Mouse (Mus musculus): ENCODE data around the gene Gm20388. TPM values are rescaled to one million over a fixed set of nuclear protein-coding genes. Genes with fewer than 3 reads are reported as not detected.

Gene Gm20388
- polyA plus RNA-seq, 1 experiment from 2014 or later: 5.3 TPM

DNA sequence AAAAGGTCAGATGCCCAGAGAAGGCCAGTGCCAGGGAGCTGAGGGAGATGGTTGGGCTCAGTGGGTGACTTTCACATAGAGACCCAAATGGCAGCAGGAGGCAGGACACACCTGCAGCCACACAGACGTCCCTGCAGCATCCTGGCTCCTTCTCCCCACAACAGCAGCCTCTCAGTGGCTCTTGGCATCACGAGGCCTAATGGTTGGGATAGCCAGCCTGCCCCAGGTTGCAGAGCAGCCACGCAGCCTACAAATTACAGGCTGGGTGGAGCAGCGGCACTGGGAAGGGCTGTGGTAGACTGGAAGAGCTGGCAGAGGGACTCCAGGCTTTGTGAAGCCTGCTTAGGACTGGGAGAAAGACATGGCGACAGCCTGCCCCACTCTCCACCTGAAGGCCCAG lies 2341.7 kb downstream of the Gm20388 start:
- no peaks in the 10 kb centered on the region for H3K9me3 ChIP-seq (ENCODE audit: control insufficient read depth, low read length)
- no peak overlapping the region for H3K27ac ChIP-seq (ENCODE audit: low read depth, low read length)
- 55% methylated on average over 5 of the region's 5 CpGs for WGBS
- no peak overlapping the region for H3K4me2 ChIP-seq
- peaks cover 22% of the 10 kb centered on the region for H3K27me3 ChIP-seq (replicated peaks; ENCODE audit: control insufficient read depth, insufficient read depth, low read length)
- ATAC-seq (replicated peaks; ENCODE audit: low FRiP score) (no peak), DNase-seq (ENCODE audit: low spot score) (no peak)
- no peaks in the 10 kb centered on the region for H3K36me3 ChIP-seq (ENCODE audit: control insufficient read depth, insufficient read depth, low read length)
- H3K9ac ChIP-seq (ENCODE audit: low read depth, low read length): no peak overlapping the region
- no peaks in the 10 kb centered on the region for H3K4me1 ChIP-seq (replicated peaks; ENCODE audit: control insufficient read depth, insufficient read depth, low read length)
- H3K4me3 ChIP-seq (ENCODE audit: low read depth, low read length): no peak overlapping the region

DNA sequence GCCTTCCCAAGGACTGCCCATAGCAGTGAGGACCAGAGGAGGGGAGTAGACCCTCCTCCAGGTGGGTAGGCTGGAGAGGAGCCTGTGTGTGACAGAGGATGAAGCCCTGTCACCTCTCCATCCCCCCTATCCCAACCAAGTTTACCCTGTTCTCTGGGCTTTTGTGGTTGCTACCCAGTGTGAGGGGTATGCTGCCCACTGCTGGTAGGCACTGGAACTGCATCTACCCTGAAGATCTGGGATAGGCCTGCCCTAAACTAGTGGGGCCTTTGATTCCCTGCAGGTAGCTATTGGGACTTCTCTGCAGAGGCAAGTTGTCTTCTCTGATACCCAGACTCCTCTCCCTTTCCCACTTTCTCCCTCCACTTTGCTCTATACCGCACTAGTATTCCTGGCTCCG lies 2348.7 kb downstream of the Gm20388 start:
- no peak overlapping the region for H3K4me2 ChIP-seq
- 51% methylated on average over 2 of the region's 2 CpGs for WGBS
- no peak overlapping the region for H3K27ac ChIP-seq (ENCODE audit: low read depth, low read length)
- H3K27me3 ChIP-seq (replicated peaks; ENCODE audit: control insufficient read depth, insufficient read depth, low read length): peaks cover 59% of the 10 kb centered on the region
- ATAC-seq (replicated peaks; ENCODE audit: low FRiP score) (no peak), DNase-seq (ENCODE audit: low spot score) (peak; percentile 74)
- H3K36me3 ChIP-seq (ENCODE audit: control insufficient read depth, insufficient read depth, low read length): no peaks in the 10 kb centered on the region
- H3K4me1 ChIP-seq (replicated peaks; ENCODE audit: control insufficient read depth, insufficient read depth, low read length): no peaks in the 10 kb centered on the region
- no peak overlapping the region for H3K4me3 ChIP-seq (ENCODE audit: low read depth, low read length)
- H3K9me3 ChIP-seq (ENCODE audit: control insufficient read depth, low read length): no peaks in the 10 kb centered on the region
- H3K9ac ChIP-seq (ENCODE audit: low read depth, low read length): no peak overlapping the region

DNA sequence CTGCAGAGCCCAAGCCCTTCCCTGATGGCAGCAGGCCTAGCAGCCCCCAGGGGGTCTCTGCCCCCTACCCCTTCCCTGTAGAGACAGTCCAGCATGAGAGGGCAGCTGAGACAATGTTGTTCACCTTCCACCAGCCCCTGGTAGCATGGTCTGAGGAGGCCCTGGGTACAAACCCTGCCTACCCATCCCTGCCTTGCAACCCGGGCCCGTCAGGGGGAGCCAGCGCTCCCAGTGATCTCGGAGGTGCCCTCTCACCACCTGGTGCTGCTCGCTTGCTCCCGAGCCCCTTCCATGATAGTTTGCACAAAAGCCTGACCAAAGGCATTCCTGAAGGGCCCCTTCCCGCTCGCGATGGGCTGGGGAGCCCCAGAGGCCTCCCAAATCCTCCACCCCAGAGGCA lies 2350.1 kb downstream of the Gm20388 start:
- DNase-seq (ENCODE audit: low spot score) (no peak), ATAC-seq (replicated peaks; ENCODE audit: low FRiP score) (no peak)
- Histone ChIP-seq H3K27me3 (replicated peaks; ENCODE audit: control insufficient read depth, insufficient read depth, low read length) (peaks cover 47% of the 10 kb centered on the region), H3K4me3 (ENCODE audit: low read depth, low read length) (no peak overlapping the region), H3K9me3 (ENCODE audit: control insufficient read depth, low read length) (no peaks in the 10 kb centered on the region), H3K4me2 (no peak overlapping the region), H3K27ac (ENCODE audit: low read depth, low read length) (no peak overlapping the region), H3K9ac (ENCODE audit: low read depth, low read length) (no peak overlapping the region), H3K36me3 (ENCODE audit: control insufficient read depth, insufficient read depth, low read length) (no peaks in the 10 kb centered on the region), H3K4me1 (replicated peaks; ENCODE audit: control insufficient read depth, insufficient read depth, low read length) (no peaks in the 10 kb centered on the region)
- WGBS: 60% methylated on average over 9 of the region's 9 CpGs

DNA sequence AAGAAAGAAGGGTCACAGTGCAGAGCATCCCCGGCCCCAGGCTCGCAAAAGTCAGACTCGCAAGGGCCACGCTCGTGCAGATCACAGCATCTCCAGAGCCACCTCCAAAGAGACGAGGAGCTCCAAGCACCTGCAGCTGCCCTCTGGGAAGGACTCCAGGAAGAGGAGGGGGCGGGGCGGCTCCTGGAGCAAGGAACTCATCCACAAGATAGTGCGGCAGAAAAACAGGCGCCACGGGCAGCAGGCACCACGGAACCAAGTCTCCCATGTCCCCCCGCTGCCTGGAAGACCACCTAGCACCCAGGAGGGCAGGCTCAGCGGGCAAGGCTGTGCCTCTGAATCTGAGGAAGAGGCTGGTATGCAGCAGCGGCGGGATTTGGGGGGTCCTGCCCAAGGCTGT lies 2352.2 kb downstream of the Gm20388 start:
- Histone ChIP-seq H3K36me3 (ENCODE audit: control insufficient read depth, insufficient read depth, low read length) (no peaks in the 10 kb centered on the region), H3K9ac (ENCODE audit: low read depth, low read length) (no peak overlapping the region), H3K27me3 (replicated peaks; ENCODE audit: control insufficient read depth, insufficient read depth, low read length) (peaks cover 57% of the 10 kb centered on the region), H3K4me1 (replicated peaks; ENCODE audit: control insufficient read depth, insufficient read depth, low read length) (no peaks in the 10 kb centered on the region), H3K4me3 (ENCODE audit: low read depth, low read length) (no peak overlapping the region), H3K9me3 (ENCODE audit: control insufficient read depth, low read length) (no peaks in the 10 kb centered on the region), H3K4me2 (no peak overlapping the region), H3K27ac (ENCODE audit: low read depth, low read length) (no peak overlapping the region)
- DNase-seq (ENCODE audit: low spot score): no peak
- ATAC-seq (replicated peaks; ENCODE audit: low FRiP score): no peak
- WGBS: 63% methylated on average over 16 of the region's 16 CpGs

DNA sequence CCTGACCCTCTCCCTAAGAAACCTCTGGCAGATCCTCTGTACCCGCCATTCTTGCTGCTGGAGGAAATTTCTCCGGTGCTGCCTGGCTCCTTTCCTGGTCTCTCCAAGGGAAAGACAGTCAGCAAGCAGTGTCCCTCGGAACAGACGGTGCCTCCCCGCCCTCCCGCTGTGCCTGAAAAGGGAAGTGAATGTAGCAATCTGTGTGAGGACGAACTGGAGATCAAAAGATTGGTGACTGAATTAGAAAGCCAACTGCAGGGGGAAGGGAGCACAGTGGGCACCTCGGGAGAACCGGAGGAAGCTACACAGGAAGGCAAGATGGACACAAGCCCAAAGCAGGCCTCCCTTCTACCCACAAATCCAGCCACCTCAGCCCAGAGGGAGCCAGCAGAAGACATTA lies 2353.6 kb downstream of the Gm20388 start:
- no peak for ATAC-seq (replicated peaks; ENCODE audit: low FRiP score)
- no peak overlapping the region for H3K27ac ChIP-seq (ENCODE audit: low read depth, low read length)
- no peaks in the 10 kb centered on the region for H3K36me3 ChIP-seq (ENCODE audit: control insufficient read depth, insufficient read depth, low read length)
- H3K9ac ChIP-seq (ENCODE audit: low read depth, low read length): no peak overlapping the region
- no peak overlapping the region for H3K4me2 ChIP-seq
- H3K9me3 ChIP-seq (ENCODE audit: control insufficient read depth, low read length): no peaks in the 10 kb centered on the region
- whole genome bisulfite sequencing: 26% methylated on average over 9 of the region's 9 CpGs
- no peak for DNase-seq (ENCODE audit: low spot score)
- H3K4me1 ChIP-seq (replicated peaks; ENCODE audit: control insufficient read depth, insufficient read depth, low read length): 0 out of 2 replicates have a peak, but pooled peaks cover 4% of the 10 kb centered on the region
- peaks cover 50% of the 10 kb centered on the region for H3K27me3 ChIP-seq (replicated peaks; ENCODE audit: control insufficient read depth, insufficient read depth, low read length)
- no peak overlapping the region for H3K4me3 ChIP-seq (ENCODE audit: low read depth, low read length)

DNA sequence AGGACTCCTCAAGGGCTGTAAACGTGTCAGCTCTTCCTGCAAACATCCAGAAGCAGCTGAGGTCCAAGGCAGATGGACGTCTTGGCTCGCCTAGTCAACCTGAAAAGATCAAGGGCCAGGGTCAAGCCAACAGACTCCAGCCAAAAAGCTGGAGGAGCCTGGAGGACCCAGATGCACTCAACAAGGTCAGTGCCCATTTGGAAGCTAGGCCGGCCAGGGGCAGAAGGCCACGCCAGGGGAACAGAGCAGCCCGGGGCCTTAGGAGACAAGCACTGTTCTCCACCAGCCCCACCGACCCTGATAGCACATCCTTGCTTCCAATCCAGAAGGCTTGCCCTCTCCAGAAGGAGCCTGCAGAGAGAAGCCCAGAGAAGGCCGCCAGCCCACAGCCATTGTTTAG lies 2354.9 kb downstream of the Gm20388 start:
- Histone ChIP-seq H3K4me2 (no peak overlapping the region), H3K27ac (ENCODE audit: low read depth, low read length) (no peak overlapping the region), H3K36me3 (ENCODE audit: control insufficient read depth, insufficient read depth, low read length) (no peaks in the 10 kb centered on the region), H3K9ac (ENCODE audit: low read depth, low read length) (no peak overlapping the region), H3K9me3 (ENCODE audit: control insufficient read depth, low read length) (no peaks in the 10 kb centered on the region), H3K4me3 (ENCODE audit: low read depth, low read length) (no peak overlapping the region), H3K27me3 (replicated peaks; ENCODE audit: control insufficient read depth, insufficient read depth, low read length) (peaks cover 55% of the 10 kb centered on the region), H3K4me1 (replicated peaks; ENCODE audit: control insufficient read depth, insufficient read depth, low read length) (0 out of 2 replicates have a peak, but pooled peaks cover 4% of the 10 kb centered on the region)
- no peak for ATAC-seq (replicated peaks; ENCODE audit: low FRiP score)
- 84% methylated on average over 8 of the region's 8 CpGs for WGBS
- no peak for DNase-seq (ENCODE audit: low spot score)

DNA sequence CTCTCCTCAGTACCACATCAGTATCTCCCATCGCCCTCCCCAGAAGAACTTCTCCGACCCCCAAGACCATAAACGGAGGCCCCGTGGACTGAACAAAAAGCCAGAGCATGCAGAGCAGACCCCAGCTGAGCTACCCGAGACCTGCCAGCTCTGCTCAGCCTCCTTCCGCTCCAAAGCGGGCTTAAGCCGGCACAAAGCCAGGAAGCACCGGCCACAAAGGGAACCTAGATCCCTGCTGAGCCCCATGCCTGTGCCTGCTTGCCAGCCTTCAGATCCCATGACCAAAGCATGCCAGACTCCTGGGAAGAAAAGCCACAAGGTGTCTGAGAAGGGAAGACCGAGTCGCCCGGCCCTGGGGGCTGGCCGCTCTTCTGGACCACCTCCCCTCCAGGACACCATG lies 2356.2 kb downstream of the Gm20388 start:
- no peaks in the 10 kb centered on the region for H3K36me3 ChIP-seq (ENCODE audit: control insufficient read depth, insufficient read depth, low read length)
- DNase-seq (ENCODE audit: low spot score): no peak
- H3K4me2 ChIP-seq: no peak overlapping the region
- no peak overlapping the region for H3K27ac ChIP-seq (ENCODE audit: low read depth, low read length)
- no peak overlapping the region for H3K9ac ChIP-seq (ENCODE audit: low read depth, low read length)
- H3K4me1 ChIP-seq (replicated peaks; ENCODE audit: control insufficient read depth, insufficient read depth, low read length): peaks cover 4% of the 10 kb centered on the region; the same call in 1 of the 2 replicates
- H3K9me3 ChIP-seq (ENCODE audit: control insufficient read depth, low read length): no peaks in the 10 kb centered on the region
- no peak overlapping the region for H3K4me3 ChIP-seq (ENCODE audit: low read depth, low read length)
- ATAC-seq (replicated peaks; ENCODE audit: low FRiP score): no peak
- H3K27me3 ChIP-seq (replicated peaks; ENCODE audit: control insufficient read depth, insufficient read depth, low read length): peaks cover 54% of the 10 kb centered on the region
- 63% methylated on average over 13 of the region's 13 CpGs for WGBS

DNA sequence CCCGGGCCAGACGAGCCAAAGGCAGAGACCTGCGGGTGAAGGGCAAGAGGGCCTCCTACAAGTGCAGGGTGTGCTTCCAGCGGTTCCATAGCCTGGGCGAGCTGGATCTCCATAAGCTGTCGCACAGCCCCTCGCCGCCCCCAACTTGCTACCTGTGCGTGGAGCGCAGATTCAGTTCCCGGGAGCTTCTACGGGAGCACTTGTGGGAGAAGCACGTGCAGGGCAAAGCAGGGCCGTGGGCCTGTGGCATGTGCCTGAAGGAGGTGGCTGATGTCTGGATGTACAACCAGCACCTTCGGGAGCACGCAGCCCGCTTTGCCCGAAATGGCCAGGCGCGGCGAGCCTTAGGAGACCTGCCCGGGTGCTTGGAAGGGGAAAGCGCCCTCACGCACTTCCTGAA lies 2358.2 kb downstream of the Gm20388 start:
- no peaks in the 10 kb centered on the region for H3K36me3 ChIP-seq (ENCODE audit: control insufficient read depth, insufficient read depth, low read length)
- peak overlapping the region; percentile 64 for H3K9ac ChIP-seq (ENCODE audit: low read depth, low read length)
- WGBS: 60% methylated on average over 24 of the region's 24 CpGs
- H3K4me3 ChIP-seq (ENCODE audit: low read depth, low read length): peak overlapping the region; percentile 47
- H3K4me2 ChIP-seq: peak overlapping the region; percentile 64
- H3K27ac ChIP-seq (ENCODE audit: low read depth, low read length): no peak overlapping the region
- DNase-seq (ENCODE audit: low spot score) (no peak), ATAC-seq (replicated peaks; ENCODE audit: low FRiP score) (no peak)
- H3K27me3 ChIP-seq (replicated peaks; ENCODE audit: control insufficient read depth, insufficient read depth, low read length): peaks cover 35% of the 10 kb centered on the region
- H3K9me3 ChIP-seq (ENCODE audit: control insufficient read depth, low read length): no peaks in the 10 kb centered on the region
- H3K4me1 ChIP-seq (replicated peaks; ENCODE audit: control insufficient read depth, insufficient read depth, low read length): peaks cover 11% of the 10 kb centered on the region

DNA sequence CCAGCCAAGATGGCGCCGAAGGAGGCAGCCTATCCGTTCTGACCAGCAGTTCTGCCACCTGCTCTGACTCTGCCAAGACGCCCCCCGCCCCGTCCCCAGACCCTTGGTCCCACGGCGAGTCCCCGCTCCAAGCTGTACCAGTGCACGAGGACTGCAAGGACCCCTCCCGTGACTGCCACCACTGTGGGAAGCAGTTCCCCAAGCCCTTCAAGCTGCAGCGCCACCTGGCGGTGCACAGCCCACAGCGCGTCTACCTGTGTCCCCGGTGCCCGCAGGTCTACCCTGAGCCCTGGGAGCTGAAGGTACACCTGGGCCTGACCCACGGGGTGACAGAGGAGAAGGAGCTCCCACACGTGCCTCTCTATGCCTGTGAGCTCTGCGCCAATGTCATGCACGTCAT lies 2358.8 kb downstream of the Gm20388 start:
- no peak overlapping the region for H3K27ac ChIP-seq (ENCODE audit: low read depth, low read length)
- H3K9me3 ChIP-seq (ENCODE audit: control insufficient read depth, low read length): no peaks in the 10 kb centered on the region
- ATAC-seq (replicated peaks; ENCODE audit: low FRiP score) (peak; percentile 52), DNase-seq (ENCODE audit: low spot score) (peak; percentile 79)
- WGBS: 4% methylated on average over 21 of the region's 21 CpGs
- H3K4me3 ChIP-seq (ENCODE audit: low read depth, low read length): peak overlapping the region; percentile 47
- peak overlapping the region; percentile 64 for H3K9ac ChIP-seq (ENCODE audit: low read depth, low read length)
- H3K4me1 ChIP-seq (replicated peaks; ENCODE audit: control insufficient read depth, insufficient read depth, low read length): peaks cover 16% of the 10 kb centered on the region
- peak overlapping the region; percentile 64 for H3K4me2 ChIP-seq
- H3K27me3 ChIP-seq (replicated peaks; ENCODE audit: control insufficient read depth, insufficient read depth, low read length): peaks cover 30% of the 10 kb centered on the region
- no peaks in the 10 kb centered on the region for H3K36me3 ChIP-seq (ENCODE audit: control insufficient read depth, insufficient read depth, low read length)
